Mouse (Mus musculus): ENCODE measurements at regions not wholly inside any gene's neighbourhood (a gene's known extent, or its start where the extent isn't known, plus 50 kb on each side); places are given as distances from the start of the nearest gene placed in this dataset.

DNA sequence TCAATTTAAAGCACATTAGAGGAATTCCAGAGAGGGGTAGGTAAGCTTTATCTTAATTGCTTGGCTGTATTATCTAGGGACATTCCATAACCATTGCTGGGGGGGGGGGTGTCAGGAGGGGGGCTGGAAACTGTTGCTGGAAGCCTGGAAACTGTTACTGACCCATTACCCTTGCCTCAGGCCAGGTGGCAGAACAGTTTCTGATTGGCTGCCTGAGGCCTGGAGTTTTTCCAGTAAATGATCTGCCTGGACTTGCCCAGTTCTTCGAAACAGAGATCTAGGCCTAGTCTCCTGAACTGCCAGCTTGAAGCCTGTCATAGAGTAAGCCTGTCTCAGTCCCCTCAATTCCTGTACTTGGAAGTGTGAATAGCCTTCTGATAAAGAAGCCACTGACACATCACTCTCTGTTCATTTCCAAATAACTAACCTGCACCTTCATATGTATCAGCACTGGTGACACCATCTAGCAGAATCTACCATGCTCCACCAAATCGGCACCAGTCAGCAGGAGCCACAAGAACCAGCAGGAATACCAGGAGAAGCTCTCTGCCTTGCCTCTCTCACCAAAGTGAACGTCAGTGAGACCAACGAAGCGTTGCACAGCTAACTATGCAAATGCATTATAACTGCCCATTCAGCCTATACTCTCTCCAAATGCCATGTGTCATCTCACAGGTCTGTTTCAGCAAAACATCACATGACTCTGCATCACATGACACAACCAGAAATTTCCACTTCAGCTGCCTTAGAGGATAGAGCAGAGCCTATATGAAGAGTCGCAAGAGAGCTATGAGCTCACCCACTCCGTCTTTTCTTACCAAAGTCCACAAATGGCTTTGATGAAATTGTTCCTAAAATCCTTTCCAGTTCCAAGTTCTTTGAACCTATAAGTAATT lies 200.7 kb downstream of the Sp3 start:
- Histone ChIP-seq H3K27ac (ENCODE audit: low read length) (no peak overlapping the region), H3K27me3 (replicated peaks; ENCODE audit: insufficient read depth, low read length) (no peaks in the 10 kb centered on the region), H3K4me1 (ENCODE audit: insufficient read depth, low read depth, low read length) (no peaks in the 10 kb centered on the region), H3K4me3 (ENCODE audit: low read depth, low read length) (no peak overlapping the region), H3K36me3 (ENCODE audit: insufficient read depth, low read length) (no peaks in the 10 kb centered on the region), H3K4me2 (replicated peaks; ENCODE audit: low read depth, low read length) (no peak overlapping the region), H3K9ac (replicated peaks; ENCODE audit: low read depth) (no peak overlapping the region), H3K9me3 (ENCODE audit: low read length) (no peaks in the 10 kb centered on the region)
- WGBS = 91% methylated on average over 7 of the region's 7 CpGs
- ATAC-seq = no peak
- no peak for DNase-seq (ENCODE audit: low spot score)
- TF ChIP-seq CTCF (IDR thresholded peaks at IDR 0.05) (no peak), EP300 (IDR thresholded peaks at IDR 0.05) (no peak)

- 75% methylated on average over 15 of the region's 15 CpGs for WGBS
- Histone ChIP-seq H3K4me1 (ENCODE audit: insufficient read depth, low read depth, low read length) (no peaks in the 10 kb centered on the region), H3K4me3 (ENCODE audit: low read depth, low read length) (no peak overlapping the region), H3K27me3 (replicated peaks; ENCODE audit: insufficient read depth, low read length) (no peaks in the 10 kb centered on the region), H3K27ac (ENCODE audit: low read length) (no peak overlapping the region), H3K36me3 (ENCODE audit: insufficient read depth, low read length) (no peaks in the 10 kb centered on the region), H3K4me2 (replicated peaks; ENCODE audit: low read depth, low read length) (no peak overlapping the region), H3K9me3 (ENCODE audit: low read length) (no peaks in the 10 kb centered on the region), H3K9ac (replicated peaks; ENCODE audit: low read depth) (no peak overlapping the region)
- ATAC-seq (no peak), DNase-seq (ENCODE audit: low spot score) (no peak)
- no peak for TF ChIP-seq EP300 (IDR thresholded peaks at IDR 0.05)
- TF ChIP-seq CTCF (IDR thresholded peaks at IDR 0.05) = no peak
These were observed 198.6 kb downstream of the Sp3 start for GRCm38 (mm10) chr2:72781369-72782275.

DNA sequence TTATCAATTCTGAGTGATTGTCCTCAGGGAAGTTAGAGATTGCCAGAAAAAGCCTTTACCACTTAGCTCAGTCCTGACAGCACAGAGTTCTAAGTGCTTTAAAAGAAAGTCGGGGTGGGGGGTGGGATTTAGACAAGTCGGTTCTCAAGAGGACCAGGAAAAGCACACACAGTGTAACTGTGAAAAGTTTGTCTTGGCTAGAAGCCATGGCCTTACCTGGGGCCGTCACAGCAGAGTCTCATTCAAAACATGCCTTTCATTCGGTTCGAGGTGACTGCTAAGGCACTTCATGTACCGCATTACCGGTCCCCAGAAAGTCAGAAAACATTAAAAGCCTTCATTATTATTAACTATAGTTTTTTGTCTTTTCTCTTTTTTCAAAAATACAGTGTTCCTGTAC lies 197.9 kb downstream of the Sp3 start:
- no peaks in the 10 kb centered on the region for H3K27me3 ChIP-seq (replicated peaks; ENCODE audit: insufficient read depth, low read length)
- H3K4me1 ChIP-seq (ENCODE audit: insufficient read depth, low read depth, low read length) = no peaks in the 10 kb centered on the region
- peak; percentile 75 for DNase-seq (ENCODE audit: low spot score)
- H3K4me3 ChIP-seq (ENCODE audit: low read depth, low read length) = no peak overlapping the region
- no peak overlapping the region for H3K9ac ChIP-seq (replicated peaks; ENCODE audit: low read depth)
- no peak overlapping the region for H3K4me2 ChIP-seq (replicated peaks; ENCODE audit: low read depth, low read length)
- TF ChIP-seq CTCF (IDR thresholded peaks at IDR 0.05) = no peak
- TF ChIP-seq EP300 (IDR thresholded peaks at IDR 0.05) = peak; percentile 9; the same call in 1 of the 2 replicates
- H3K9me3 ChIP-seq (ENCODE audit: low read length) = no peaks in the 10 kb centered on the region
- no peak overlapping the region for H3K27ac ChIP-seq (ENCODE audit: low read length)
- 44% methylated on average over 7 of the region's 7 CpGs for WGBS
- no peaks in the 10 kb centered on the region for H3K36me3 ChIP-seq (ENCODE audit: insufficient read depth, low read length)
- peak; percentile 84 for ATAC-seq

- no peak overlapping the region for H3K9ac ChIP-seq (replicated peaks; ENCODE audit: low read depth)
- DNase-seq (ENCODE audit: low spot score) (peak; percentile 13), ATAC-seq (peak; percentile 8; the same call in 1 of the 2 replicates)
- no peaks in the 10 kb centered on the region for H3K27me3 ChIP-seq (replicated peaks; ENCODE audit: insufficient read depth, low read length)
- TF ChIP-seq CTCF (IDR thresholded peaks at IDR 0.05) (no peak), EP300 (IDR thresholded peaks at IDR 0.05) (no peak)
- H3K4me3 ChIP-seq (ENCODE audit: low read depth, low read length) = no peak overlapping the region
- no peaks in the 10 kb centered on the region for H3K4me1 ChIP-seq (ENCODE audit: insufficient read depth, low read depth, low read length)
- no peaks in the 10 kb centered on the region for H3K36me3 ChIP-seq (ENCODE audit: insufficient read depth, low read length)
- no peaks in the 10 kb centered on the region for H3K9me3 ChIP-seq (ENCODE audit: low read length)
- 0 out of 2 replicates have a peak overlapping the region, but pooled peaks have one; percentile 23 for H3K27ac ChIP-seq (ENCODE audit: low read length)
- WGBS = 79% methylated on average over 8 of the region's 8 CpGs
- no peak overlapping the region for H3K4me2 ChIP-seq (replicated peaks; ENCODE audit: low read depth, low read length)
These were observed 194.7 kb downstream of the Sp3 start for GRCm38 (mm10) chr2:72785365-72786043.

GRCm38 (mm10) chr2:72786044-72786737 lies 194.1 kb downstream of the Sp3 start:
- Histone ChIP-seq H3K9me3 (ENCODE audit: low read length) (no peaks in the 10 kb centered on the region), H3K27me3 (replicated peaks; ENCODE audit: insufficient read depth, low read length) (no peaks in the 10 kb centered on the region), H3K4me2 (replicated peaks; ENCODE audit: low read depth, low read length) (no peak overlapping the region), H3K9ac (replicated peaks; ENCODE audit: low read depth) (no peak overlapping the region), H3K4me3 (ENCODE audit: low read depth, low read length) (no peak overlapping the region), H3K27ac (ENCODE audit: low read length) (0 out of 2 replicates have a peak overlapping the region, but pooled peaks have one; percentile 23), H3K36me3 (ENCODE audit: insufficient read depth, low read length) (no peaks in the 10 kb centered on the region), H3K4me1 (ENCODE audit: insufficient read depth, low read depth, low read length) (no peaks in the 10 kb centered on the region)
- ATAC-seq (peak; percentile 50), DNase-seq (ENCODE audit: low spot score) (peak; percentile 35)
- TF ChIP-seq EP300 (IDR thresholded peaks at IDR 0.05) (no peak), CTCF (IDR thresholded peaks at IDR 0.05) (no peak)
- WGBS = 40% methylated on average over 5 of the region's 5 CpGs
